8 mouse cellular contexts compared by ENCODE assay signal in genomic region chr3:40845521-40845920, GRCm38 (mm10). TPM values are rescaled to one million over a fixed set of nuclear protein-coding genes. Genes with fewer than 3 reads are reported as not detected.
A peak's percentile ranks its signal among the peaks of the same experiment; 100 is the strongest.
DNase-seq lines count a peak whose midpoint lies in the region; ATAC-seq and TF ChIP-seq lines count a peak whose summit lies in the region.
"Not testable (repeated sequence)": the region's sequence is repeated elsewhere in the genome, so short reads cannot be mapped to it uniquely, and the experiment has no call there.

No protein-coding gene starts in this region.

- not testable (repeated sequence) for H3K9me3 ChIP-seq in embryonic facial prominence, embryonic 14.5 days (ENCODE audit: control insufficient read depth, low read length); hindbrain, embryonic 15.5 days; lung, embryonic 14.5 days (ENCODE audit: low read depth, low read length); neural tube, embryonic 12.5 days

- WGBS in embryonic facial prominence, embryonic 14.5 days: 80% methylated on average over 5 of the region's 6 CpGs
- WGBS in hindbrain, embryonic 15.5 days: 79% methylated on average over 6 of the region's 6 CpGs
- 80% methylated on average over 5 of the region's 6 CpGs for WGBS in lung, embryonic 14.5 days
- 85% methylated on average over 6 of the region's 6 CpGs for WGBS in neural tube, embryonic 12.5 days

- H3K9ac ChIP-seq in embryonic facial prominence, embryonic 14.5 days (ENCODE audit: low read depth, low read length): peak overlapping the region; percentile 67
- 0 out of 2 replicates have a peak overlapping the region, but pooled peaks have one; percentile 54 for H3K9ac ChIP-seq in hindbrain, embryonic 15.5 days
- not testable (repeated sequence) for H3K9ac ChIP-seq in lung, embryonic 14.5 days
- H3K9ac ChIP-seq in neural tube, embryonic 12.5 days: 0 out of 2 replicates have a peak overlapping the region, but pooled peaks have one; percentile 13

- TF ChIP-seq CTCF in left cerebral cortex, adult 2 months (IDR thresholded peaks at IDR 0.05); lung, embryonic 14.5 days (IDR thresholded peaks at IDR 0.05; ENCODE audit: low read depth): not testable (repeated sequence)

- intact Hi-C loops in left cerebral cortex, adult 2 months (cut with DNase I): loop anchor here (5.0 kb wide), 1 partner anchor 237 kb away; the partner anchor contains the start of gene Pgrmc2

- not testable (repeated sequence) for H3K27me3 ChIP-seq in embryonic facial prominence, embryonic 14.5 days (replicated peaks; ENCODE audit: control insufficient read depth, insufficient read depth, low read length); hindbrain, embryonic 15.5 days; lung, embryonic 14.5 days (ENCODE audit: insufficient read depth, low read length); neural tube, embryonic 12.5 days (replicated peaks)

- ATAC-seq in embryonic facial prominence, embryonic 14.5 days (ENCODE audit: low read depth); hindbrain, embryonic 15.5 days (ENCODE audit: low FRiP score, low read depth); lung, embryonic 14.5 days (ENCODE audit: insufficient read depth); neural tube, embryonic 12.5 days (ENCODE audit: low FRiP score, low read depth): not testable (repeated sequence)

- peak; percentile 47 for DNase-seq in 416B (ENCODE audit: low read depth)
- DNase-seq in adrenal gland, postnatal 36 days: peak; percentile 4 to 33
- DNase-seq in embryonic facial prominence, embryonic 14.5 days (ENCODE audit: low spot score); left cerebral cortex, adult 2 months (ENCODE audit: extremely low spot score in 1 of 2, low spot score in 2 of 2); lung, embryonic 14.5 days: not testable (repeated sequence)
- peak; percentile 9 to 13 for DNase-seq in heart, adult 18-20 months

- not testable (repeated sequence) for H3K27ac ChIP-seq in embryonic facial prominence, embryonic 14.5 days (replicated peaks; ENCODE audit: low read depth, low read length); left cerebral cortex, adult 2 months; lung, embryonic 14.5 days (ENCODE audit: low read depth); neural tube, embryonic 12.5 days
- H3K27ac ChIP-seq in hindbrain, embryonic 15.5 days (replicated peaks): peak overlapping the region; percentile 42; the same call in 1 of the 2 replicates

- H3K4me1 ChIP-seq in embryonic facial prominence, embryonic 14.5 days (ENCODE audit: control insufficient read depth, insufficient read depth, low read length); hindbrain, embryonic 15.5 days (replicated peaks); lung, embryonic 14.5 days (ENCODE audit: insufficient read depth); neural tube, embryonic 12.5 days: not testable (repeated sequence)

- peak overlapping the region; percentile 49; the same call in 1 of the 2 replicates for H3K4me3 ChIP-seq in embryonic facial prominence, embryonic 14.5 days (ENCODE audit: low read depth, low read length)
- H3K4me3 ChIP-seq in hindbrain, embryonic 15.5 days: peak overlapping the region; percentile 58
- peak overlapping the region; percentile 65 for H3K4me3 ChIP-seq in left cerebral cortex, adult 2 months
- H3K4me3 ChIP-seq in lung, embryonic 14.5 days (ENCODE audit: low read depth, low read length): peak overlapping the region; percentile 46
- H3K4me3 ChIP-seq in neural tube, embryonic 12.5 days: not testable (repeated sequence)

- H3K36me3 ChIP-seq in embryonic facial prominence, embryonic 14.5 days (ENCODE audit: control insufficient read depth, insufficient read depth, low read length); hindbrain, embryonic 15.5 days; lung, embryonic 14.5 days (ENCODE audit: insufficient read depth); neural tube, embryonic 12.5 days: not testable (repeated sequence)

- H3K4me2 ChIP-seq in embryonic facial prominence, embryonic 14.5 days (ENCODE audit: low read depth, low read length): peak overlapping the region; percentile 65
- peak overlapping the region; percentile 71 for H3K4me2 ChIP-seq in hindbrain, embryonic 15.5 days
- peak overlapping the region; percentile 71 for H3K4me2 ChIP-seq in lung, embryonic 14.5 days
- peak overlapping the region; percentile 67 for H3K4me2 ChIP-seq in neural tube, embryonic 12.5 days (replicated peaks)

RNA-seq across cellular contexts. Expression of gene Mfsd8, which starts 1.2 kb away (rescaled TPM):
- 10 to 100 TPM; 20.0 to 20.4 TPM for total RNA-seq in adrenal gland, postnatal 36 days (2021)
- 7.7 and 8.1 TPM in 2 replicates for polyA plus RNA-seq in embryonic facial prominence, embryonic 14.5 days (2014; fragmentation: Nextera tagmentation; extraction: Ambion mirVana)
- 10 to 100 TPM; 19.7 to 21.7 TPM for total RNA-seq in heart, adult 18-20 months (2021)
- polyA plus RNA-seq in hindbrain, embryonic 15.5 days (2015; fragmentation: Nextera tagmentation; extraction: Ambion mirVana): 10.5 and 11.0 TPM in 2 replicates
- 10 to 100 TPM; 16.7 to 18.1 TPM for total RNA-seq in left cerebral cortex, adult 2 months (2021)
- 7.1 and 8.6 TPM in 2 replicates for polyA plus RNA-seq in lung, embryonic 14.5 days (2014; fragmentation: Nextera tagmentation; extraction: Ambion mirVana)
- polyA plus RNA-seq in neural tube, embryonic 12.5 days (2016; fragmentation: Nextera tagmentation; extraction: Ambion mirVana): 9.4 and 9.6 TPM in 2 replicates

RNA-seq across cellular contexts. Expression of gene Abhd18, which starts 1.2 kb away (rescaled TPM):
- total RNA-seq in adrenal gland, postnatal 36 days (2021): 1 to 10 TPM; 4.9 to 5.2 TPM
- polyA plus RNA-seq in embryonic facial prominence, embryonic 14.5 days (2014; fragmentation: Nextera tagmentation; extraction: Ambion mirVana): 6.3 and 7.0 TPM in 2 replicates
- total RNA-seq in heart, adult 18-20 months (2021): 10 to 100 TPM; 66.7 to 77.1 TPM
- 11.4 and 16.7 TPM in 2 replicates for polyA plus RNA-seq in hindbrain, embryonic 15.5 days (2015; fragmentation: Nextera tagmentation; extraction: Ambion mirVana)
- total RNA-seq in left cerebral cortex, adult 2 months (2021): 10 to 100 TPM; 12.9 to 14.0 TPM
- polyA plus RNA-seq in lung, embryonic 14.5 days (2014; fragmentation: Nextera tagmentation; extraction: Ambion mirVana): 5.8 and 6.3 TPM in 2 replicates
- 12.2 and 14.4 TPM in 2 replicates for polyA plus RNA-seq in neural tube, embryonic 12.5 days (2016; fragmentation: Nextera tagmentation; extraction: Ambion mirVana)

RNA-seq across cellular contexts. Expression of gene Plk4, which starts 45.7 kb away (rescaled TPM):
- 1 to 10 TPM; 4.6 to 7.2 TPM for total RNA-seq in adrenal gland, postnatal 36 days (2021)
- polyA plus RNA-seq in embryonic facial prominence, embryonic 14.5 days (2014; fragmentation: Nextera tagmentation; extraction: Ambion mirVana): 48.9 and 49.2 TPM in 2 replicates
- total RNA-seq in heart, adult 18-20 months (2021): 1 to 10 TPM in 1 of 2 experiments, under 1 TPM in 1; 0.84 to 2.5 TPM
- polyA plus RNA-seq in hindbrain, embryonic 15.5 days (2015; fragmentation: Nextera tagmentation; extraction: Ambion mirVana): 17.4 and 18.3 TPM in 2 replicates
- 1 to 10 TPM; 3.5 to 4.2 TPM for total RNA-seq in left cerebral cortex, adult 2 months (2021)
- 76.3 and 79.4 TPM in 2 replicates for polyA plus RNA-seq in lung, embryonic 14.5 days (2014; fragmentation: Nextera tagmentation; extraction: Ambion mirVana)
- polyA plus RNA-seq in neural tube, embryonic 12.5 days (2016; fragmentation: Nextera tagmentation; extraction: Ambion mirVana): 37.1 and 43.0 TPM in 2 replicates

RNA-seq across cellular contexts. Expression of gene 1700034I23Rik, which starts 56.8 kb away (rescaled TPM):
- under 1 TPM in 1 of 2 experiments, not detected in 1; 0.13 TPM for total RNA-seq in adrenal gland, postnatal 36 days (2021)
- polyA plus RNA-seq in embryonic facial prominence, embryonic 14.5 days (2014; fragmentation: Nextera tagmentation; extraction: Ambion mirVana): 0.30 TPM in 1 of 2 replicates, not detected in the other
- under 1 TPM; 0.12 to 0.28 TPM for total RNA-seq in heart, adult 18-20 months (2021)
- polyA plus RNA-seq in hindbrain, embryonic 15.5 days (2015; fragmentation: Nextera tagmentation; extraction: Ambion mirVana): 0.26 and 0.34 TPM in 2 replicates
- total RNA-seq in left cerebral cortex, adult 2 months (2021): not detected
- polyA plus RNA-seq in lung, embryonic 14.5 days (2014; fragmentation: Nextera tagmentation; extraction: Ambion mirVana): 0.18 and 0.27 TPM in 2 replicates
- 0.26 and 0.37 TPM in 2 replicates for polyA plus RNA-seq in neural tube, embryonic 12.5 days (2016; fragmentation: Nextera tagmentation; extraction: Ambion mirVana)
